Mouse (Mus musculus): ENCODE results near the gene Olfm2. TPM values are rescaled to one million over a fixed set of nuclear protein-coding genes. Genes with fewer than 3 reads are reported as not detected.
A peak's percentile ranks its signal among the peaks of the same experiment; 100 is the strongest.

The Olfm2 gene
- total RNA-seq, 2 experiments from 2014 or later, result 32.0 to 38.5 TPM

DNA sequence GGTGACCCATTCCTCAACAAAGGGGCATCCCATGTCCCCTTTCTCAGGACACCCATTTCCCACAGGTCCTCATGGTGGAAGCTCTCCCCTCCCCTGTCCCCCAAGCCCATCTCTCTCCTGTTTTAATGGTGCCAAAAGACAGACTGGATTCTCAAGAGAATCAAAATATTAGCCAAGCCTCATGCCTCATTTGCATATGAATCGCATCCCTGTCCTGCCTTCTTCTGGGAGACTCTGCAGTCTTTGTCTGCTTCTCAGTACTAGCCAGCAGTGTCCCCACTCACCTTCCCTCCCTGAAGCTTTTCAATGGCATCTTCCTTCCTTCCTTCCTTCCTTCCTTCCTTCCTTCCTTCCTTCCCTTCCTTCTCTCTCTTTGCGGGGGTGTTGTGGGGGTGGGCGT, 1.5 kb upstream of the Olfm2 start:
- DNase-seq (ENCODE audit: low spot score in 2 of 2), result no peak

DNA sequence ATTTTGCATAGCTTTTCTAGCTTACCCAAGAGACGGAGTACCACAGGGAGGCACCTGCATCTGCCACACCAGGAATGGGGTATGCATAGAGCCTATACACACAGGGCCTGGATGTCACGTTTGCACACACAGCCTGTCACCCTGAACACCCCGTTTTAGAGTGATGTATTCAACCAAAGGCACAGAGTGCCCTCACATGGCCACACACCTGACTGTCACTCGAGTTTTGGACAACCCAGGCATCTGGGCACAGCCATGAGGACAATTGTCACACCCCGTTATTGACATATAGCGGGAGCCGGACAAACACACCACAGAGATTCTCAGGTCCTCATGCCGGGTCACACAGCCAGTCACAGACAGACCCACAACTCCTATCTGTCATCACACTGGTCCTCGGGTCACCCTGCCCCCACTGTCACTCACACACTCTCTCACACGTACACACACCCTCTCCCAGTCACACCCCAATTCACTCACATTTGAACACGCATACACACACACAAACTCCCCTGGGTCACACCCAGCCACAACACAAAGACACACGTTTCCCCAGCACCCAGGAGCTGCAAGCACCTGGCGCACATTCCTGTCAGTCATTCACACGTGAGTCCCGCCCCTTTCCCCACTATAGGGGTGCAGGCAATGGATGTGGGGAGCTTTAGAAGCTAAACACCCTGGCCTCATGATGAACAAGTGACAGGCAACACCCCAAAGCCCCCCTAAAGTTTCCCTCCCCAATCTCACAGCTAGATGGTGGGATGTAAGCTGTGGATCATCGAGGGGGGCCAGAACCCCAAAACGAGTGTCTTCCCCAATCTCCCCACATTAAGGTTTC, 801 bp downstream of the Olfm2 start:
- DNase-seq (ENCODE audit: low spot score in 2 of 2), result no peak

DNA sequence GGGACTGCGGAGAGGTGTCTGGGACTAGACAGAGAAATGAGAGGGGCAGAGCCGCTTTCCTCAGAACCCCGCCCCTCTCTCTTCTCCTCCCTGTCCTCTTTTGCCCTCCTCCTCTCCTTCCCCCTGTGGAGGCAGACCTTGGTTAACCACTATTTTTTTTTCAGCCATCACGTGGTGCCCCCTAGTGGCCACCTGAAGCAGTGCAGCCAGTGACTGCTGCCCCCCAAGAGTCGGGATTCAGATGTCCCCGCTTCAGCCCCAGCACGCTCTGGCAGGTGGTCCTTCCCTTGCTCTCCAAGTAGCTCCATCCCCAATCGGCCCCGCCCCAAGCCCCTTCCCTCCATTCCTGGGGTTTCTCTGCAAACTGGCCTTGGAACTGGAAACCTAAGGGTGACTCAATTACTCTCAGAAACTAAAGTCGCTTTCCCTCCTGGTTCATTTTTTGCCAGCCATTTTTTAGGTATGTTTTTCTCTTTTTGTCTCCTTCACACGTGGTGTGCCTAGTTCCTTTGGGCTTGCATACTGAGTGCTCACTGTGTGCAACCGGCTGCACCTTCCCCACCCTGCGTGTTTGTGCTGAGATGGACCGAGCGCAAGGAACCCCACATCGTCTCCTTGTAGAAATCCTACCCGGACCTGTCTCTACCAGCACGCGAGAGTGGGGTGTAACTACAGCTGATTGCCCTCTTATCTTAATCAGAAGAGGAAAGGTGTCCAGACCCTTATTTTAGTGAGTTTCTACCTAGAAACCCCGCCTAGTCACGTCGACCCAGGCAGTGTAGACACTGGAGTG, 2.0 kb downstream of the Olfm2 start:
- DNase-seq (ENCODE audit: low spot score in 2 of 2), result peak in 1 of 2 experiments; percentile 48

DNA sequence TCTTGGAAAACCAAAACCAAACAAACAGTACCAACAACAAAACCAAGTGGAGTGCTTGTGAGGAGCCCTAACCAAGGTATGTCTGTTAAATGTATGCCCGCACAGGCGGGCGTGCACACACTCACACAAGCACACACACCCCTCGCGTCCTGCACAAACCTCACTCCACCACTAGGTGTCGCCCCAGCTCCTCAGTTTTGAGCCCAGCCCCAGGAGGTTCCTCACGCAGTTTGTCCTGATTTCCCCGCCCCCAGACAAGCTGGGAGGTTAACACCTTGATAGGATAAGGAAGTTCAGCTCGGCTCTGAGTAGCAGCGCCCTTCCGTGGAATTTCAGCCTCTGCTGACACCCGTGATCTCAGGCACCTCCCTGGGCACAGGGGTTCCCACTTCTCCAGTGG, 5.7 kb downstream of the Olfm2 start:
- peak; percentile 68 to 88 for DNase-seq (ENCODE audit: low spot score in 2 of 2)

DNA sequence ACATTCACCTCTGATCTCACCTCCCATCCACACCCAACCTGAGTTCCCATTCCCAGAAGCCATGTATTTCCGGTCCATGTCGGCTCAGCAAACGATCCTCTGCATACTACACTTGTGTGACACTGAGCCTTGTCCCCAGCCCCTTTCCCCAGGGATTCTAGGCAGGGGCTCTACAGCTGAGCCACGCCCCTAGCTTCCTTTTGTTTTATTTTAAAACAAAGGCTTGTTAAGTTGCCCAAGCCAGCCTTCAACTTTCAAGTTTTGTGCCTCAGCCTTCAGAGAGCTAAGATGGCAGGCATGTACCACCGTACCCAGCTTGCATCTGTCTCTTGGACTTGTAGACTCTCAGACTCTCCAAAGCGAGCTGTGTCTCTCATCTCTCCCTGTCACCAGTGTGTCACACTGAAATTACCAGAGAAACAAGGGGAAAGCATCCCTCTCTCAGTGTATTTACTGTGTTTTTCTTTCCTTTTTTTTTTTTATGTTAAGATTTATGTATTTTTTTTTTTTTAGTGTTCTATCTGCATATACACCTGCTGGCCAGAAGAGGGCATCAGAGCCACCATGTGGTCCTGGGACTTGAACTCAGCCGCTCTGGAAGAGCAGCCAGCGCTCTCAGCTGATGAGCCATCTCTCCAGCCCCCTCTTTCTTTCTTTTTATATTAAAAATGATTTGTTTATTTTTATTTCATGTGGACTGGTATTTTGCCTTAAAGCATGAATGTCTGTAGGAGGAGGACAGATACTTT, 7.7 kb downstream of the Olfm2 start:
- no peak for DNase-seq (ENCODE audit: low spot score in 2 of 2)

DNA sequence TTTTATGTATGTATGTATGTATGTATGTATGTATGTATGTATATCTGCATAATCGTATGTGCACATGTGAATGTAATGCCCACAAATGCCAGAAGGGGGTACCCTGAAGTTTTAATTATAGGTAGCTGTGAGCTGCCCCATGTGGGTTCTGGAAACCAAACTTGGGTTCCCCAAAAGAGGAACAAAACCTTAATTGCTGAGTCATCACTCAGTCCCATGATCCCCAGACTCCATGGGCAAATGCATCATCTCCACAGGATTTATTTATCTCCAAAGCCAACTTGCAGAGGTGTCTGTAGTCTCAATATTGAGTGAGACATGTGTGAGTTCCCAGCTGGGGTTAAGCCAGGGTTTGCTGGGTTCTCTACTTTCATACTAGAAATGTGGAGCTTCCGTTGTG, 8.9 kb downstream of the Olfm2 start:
- no peak for DNase-seq (ENCODE audit: low spot score in 2 of 2)

DNA sequence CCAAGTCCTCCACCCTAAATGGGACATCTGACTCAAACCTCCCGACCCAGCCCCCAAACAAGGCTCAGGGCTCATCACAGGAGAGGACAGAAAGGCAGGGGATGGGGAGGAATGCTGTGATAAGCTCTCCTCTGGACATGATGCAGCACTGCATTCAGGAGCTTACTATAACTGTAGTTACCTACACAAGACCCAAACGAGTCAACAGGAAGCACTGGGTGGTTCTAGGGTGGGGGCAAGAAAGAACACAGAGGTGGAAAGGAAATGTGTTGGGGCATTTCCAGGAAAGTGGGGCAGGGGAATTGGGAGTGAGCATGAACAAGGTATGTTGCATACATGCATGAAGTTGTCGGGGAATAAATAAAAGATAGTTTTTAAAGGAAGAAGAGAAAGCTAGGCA, 11.5 kb downstream of the Olfm2 start:
- DNase-seq (ENCODE audit: low spot score in 2 of 2), result no peak

DNA sequence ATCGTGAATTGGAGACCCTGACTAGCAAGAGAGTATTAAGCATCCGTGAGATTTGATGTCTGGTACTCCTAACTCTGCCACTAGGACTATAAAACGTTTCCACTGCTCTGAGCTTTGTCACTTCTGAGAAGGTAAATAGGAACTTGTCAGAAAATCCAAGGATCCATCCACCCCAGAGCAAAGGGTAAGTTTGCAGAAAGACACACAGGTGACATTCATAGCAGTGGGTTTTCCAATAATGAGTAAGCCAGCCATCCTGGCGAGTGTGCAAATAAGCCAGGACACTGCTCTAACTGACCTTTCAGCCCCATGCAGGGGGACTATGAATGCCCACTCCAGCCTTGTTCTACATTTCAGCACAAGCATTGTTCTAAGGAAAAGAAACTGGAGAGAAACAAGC, 14.4 kb downstream of the Olfm2 start:
- no peak for DNase-seq (ENCODE audit: low spot score in 2 of 2)

DNA sequence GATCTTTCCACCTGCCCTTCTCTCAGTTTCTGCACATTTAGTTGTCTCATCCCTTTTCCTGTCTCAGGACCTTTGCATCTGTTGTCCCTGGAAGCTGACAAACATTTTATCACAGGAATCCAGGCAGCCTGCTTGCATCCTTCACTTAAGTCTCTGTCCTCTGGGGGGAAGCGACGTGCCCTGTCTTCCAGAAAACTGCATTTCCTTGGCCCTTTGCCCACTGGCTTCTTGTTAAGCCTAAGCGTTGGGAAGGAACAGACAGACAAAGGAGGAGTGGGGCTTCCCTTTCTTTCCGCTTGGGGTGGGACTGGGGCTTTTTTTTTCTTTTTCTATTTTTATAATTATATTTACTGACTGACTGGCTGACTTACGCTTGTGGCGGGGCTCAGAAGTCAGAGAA, 16.7 kb downstream of the Olfm2 start:
- no peak for DNase-seq (ENCODE audit: low spot score in 2 of 2)

DNA sequence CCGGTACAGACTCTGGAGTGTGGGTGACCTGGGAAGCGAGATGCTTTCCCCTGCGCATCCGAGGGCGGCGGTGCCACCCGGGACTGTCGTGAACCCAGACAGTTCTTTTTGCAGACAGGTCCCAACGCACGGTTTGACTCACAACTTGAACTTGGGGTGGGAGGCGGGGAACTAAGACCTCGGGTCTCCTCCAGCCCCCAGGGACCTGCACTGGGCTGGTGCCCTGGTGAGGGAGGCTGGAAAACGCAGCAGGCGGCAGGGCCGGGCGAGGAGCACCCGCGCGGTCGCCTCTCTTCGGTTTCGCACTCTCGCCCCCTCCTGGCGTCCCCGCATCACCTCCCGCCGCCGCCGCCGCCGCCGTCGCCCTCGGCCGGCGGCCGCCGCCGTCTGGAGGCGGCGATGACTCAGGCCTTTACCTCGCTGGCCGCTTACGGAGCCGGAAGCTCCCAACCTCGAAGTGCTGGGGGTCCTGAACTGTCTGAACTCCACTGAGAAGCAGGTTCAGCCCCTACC, 18.5 kb downstream of the Olfm2 start:
- no peak for DNase-seq (ENCODE audit: low spot score in 2 of 2)

DNA sequence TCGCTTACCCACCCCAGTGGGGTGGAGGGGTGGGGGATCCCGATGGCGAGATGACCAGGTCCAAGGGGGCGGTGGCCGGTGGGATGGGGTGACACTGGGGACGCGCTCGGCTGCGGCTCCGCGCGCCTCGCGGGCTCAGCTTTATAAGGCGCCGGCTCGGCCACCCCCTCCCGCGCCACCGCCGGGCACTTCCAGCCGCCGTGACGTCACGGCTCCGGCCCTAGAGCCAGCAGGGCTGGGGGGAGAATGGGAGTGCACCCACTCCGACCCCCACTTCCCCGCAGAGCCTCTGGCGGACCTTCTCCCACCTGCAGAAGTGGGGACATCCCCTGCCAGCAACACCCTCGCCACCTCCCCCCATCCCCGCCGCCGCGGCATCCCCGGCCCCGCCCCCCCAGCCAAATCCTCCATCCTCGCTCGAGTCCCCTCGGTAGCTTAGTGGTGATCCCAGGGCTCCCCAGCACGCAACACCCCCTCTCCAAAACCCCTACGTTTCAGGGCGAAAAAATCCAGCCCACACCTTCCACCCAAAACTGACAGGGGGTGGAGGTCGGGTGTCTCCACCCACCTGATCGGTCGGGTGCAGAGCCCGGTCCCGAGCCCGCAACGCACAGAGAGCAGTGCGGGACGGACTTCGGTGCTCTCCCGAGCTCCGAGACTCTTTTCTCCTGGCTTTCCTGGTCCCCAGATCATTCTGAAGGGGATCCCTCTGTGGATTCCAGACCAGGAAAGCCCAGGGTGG, 19.1 kb downstream of the Olfm2 start:
- DNase-seq (ENCODE audit: low spot score in 2 of 2), result no peak

DNA sequence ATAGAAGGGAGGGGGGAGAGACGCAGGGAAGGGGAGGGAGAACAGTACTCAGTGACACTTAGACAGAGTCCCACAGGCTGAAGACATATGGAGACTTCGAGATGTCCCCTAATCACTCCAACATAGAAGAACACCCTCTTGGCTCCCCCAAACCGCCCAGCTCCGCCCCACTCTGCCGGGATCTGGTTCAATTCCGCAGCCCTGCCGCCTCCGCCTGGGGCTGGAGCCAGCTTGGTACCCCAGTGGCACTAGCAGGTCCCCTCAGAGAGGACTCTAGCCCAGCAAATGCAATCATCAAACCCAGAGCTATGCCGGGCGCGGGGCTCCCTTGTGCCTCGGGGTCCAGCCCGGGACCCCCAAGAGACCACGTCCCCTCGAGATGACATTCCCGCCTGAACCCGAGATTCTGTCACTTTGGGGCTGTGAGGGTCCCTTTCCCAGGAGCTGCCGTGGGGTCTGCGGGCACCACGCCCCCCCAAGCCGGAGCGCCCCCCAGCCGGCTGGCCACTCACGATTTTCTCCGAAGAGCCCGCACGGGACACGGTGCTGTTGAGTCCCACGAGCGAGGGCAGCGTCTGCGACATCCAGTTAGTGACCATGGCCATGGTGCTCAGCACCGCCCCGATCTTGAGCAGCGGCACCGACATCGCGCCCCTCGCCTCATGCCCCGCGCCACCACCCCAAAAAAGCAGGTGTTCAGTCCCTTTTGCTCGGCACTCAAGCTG, 19.9 kb downstream of the Olfm2 start:
- no peak for DNase-seq (ENCODE audit: low spot score in 2 of 2)

DNA sequence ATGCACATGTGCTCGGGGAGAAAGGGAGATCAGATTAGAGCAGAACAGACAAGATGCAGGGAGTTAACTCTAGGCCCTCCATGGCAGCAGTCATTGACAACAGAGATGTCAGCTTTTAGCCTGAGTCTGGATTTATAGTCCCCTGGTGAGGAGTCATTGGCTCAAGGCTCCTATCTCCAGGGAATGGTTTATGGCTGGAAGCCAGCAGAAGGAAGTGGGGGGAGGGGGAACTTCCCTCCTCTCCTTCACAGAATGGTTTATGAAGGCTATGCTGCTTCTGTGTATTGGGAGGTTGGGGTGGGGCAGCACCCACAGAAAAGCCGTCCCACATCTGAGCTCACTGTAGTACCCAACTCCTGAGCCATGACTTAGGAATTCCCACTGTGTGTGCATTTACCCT, 24.6 kb downstream of the Olfm2 start:
- no peak for DNase-seq (ENCODE audit: low spot score in 2 of 2)

DNA sequence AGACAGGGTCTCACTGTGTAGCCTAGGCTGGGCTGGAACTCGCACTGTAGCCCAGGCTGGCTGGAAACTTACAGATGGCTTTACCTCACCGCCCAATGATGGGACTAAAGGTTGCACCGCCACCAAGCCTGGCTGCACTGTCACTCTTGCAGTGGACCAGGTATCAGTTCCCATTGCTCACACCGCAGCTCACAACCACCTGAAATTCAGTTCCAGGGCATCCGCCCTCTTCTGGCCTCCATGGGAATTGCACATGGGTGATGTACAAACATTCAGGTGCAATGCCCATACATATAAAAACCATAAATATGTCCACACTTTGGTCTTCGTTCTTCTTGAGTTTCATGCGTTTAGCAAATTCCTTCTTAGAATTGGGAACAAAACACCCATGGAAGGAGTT, 30.8 kb downstream of the Olfm2 start:
- DNase-seq (ENCODE audit: low spot score in 2 of 2), result no peak

DNA sequence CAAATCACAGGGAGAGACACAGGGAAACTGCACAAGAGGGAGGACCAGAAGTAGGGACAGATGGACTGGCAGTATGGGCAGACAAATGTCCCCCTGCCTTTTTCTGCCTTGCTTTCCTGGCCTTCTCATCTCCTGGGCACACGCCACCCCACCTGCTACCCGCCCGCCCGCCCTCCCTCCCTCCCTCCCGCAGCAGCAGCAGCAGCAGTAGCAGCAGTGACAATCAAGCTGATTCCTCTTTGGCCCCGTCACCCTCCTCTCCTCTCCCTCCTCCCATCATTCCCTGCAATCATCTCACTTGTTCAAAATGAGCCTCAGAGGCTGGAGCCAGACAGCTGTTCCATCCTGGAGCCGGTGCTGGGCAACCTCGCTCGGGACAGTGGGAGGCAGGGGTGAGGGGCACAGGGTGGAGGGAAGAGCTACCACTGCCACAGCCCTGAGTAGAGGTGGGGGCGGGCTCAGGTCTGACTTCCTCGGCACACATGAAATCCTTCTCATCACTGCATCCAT, 32.6 kb downstream of the Olfm2 start:
- DNase-seq (ENCODE audit: low spot score in 2 of 2), result no peak

DNA sequence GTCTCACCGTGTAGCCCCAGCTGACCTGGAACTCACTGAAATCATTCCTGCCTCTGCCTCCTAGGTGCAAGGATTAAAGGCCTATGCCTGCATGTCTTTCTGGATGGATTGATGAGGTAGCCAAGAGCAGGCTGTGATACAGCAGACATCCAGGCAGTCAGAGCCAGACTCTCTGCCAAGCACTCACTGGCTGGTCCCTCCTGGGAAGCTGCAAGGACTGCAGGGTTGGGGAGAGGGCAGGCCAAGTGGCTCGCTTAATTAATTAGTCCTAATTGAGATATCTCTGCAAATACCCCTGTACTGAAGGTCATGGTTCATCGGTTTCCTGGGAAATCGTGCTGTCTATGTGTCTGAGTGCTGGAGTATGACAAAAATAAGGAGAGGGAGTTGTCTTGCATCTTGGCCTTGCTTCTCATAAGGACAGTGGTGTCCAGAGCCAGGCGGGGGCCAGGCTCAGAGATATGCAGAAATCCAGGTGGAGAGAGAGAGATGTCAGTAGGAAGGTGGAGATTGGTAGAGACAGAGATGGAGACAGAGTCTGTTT, 33.1 kb downstream of the Olfm2 start:
- DNase-seq (ENCODE audit: low spot score in 2 of 2), result no peak

DNA sequence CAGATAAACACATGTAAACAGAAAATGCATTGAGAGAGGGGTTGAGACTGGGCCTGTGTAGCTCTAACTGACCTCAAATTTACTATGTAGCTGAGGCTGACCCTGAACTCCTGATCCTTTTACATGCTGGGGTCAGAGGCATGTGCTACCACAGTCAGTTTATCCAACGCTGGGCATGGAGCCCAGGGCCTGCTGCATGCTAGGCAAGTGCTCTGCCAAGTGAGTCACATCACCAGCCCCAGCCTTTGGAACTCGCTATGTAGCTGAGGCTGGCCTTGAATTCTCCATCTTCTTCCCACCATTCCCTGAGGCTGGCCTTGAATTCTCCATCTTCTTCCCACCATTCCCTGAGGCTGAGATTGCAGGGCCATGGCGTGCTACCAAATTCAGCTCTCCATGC, 35.7 kb downstream of the Olfm2 start:
- no peak for DNase-seq (ENCODE audit: low spot score in 2 of 2)

DNA sequence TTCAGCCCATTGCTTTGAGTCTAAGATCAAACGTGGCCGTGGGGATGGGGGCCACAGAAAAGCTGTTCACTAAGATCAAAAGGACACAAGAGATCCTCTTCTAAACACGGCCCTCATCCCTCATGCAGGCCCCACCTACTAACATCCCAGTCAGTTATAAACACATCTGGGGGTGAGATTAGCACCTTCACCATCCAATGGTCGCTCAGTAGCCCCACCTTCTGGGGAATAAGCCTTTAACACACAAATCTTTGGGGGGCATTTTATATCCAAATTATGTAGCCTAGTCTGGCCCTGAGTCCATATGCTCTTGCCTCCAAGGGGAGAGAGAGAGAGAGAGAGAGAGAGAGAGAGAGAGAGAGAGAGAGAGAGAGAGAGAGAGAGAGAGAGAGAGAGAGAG, 40.2 kb downstream of the Olfm2 start:
- no peak for DNase-seq (ENCODE audit: low spot score in 2 of 2)

DNA sequence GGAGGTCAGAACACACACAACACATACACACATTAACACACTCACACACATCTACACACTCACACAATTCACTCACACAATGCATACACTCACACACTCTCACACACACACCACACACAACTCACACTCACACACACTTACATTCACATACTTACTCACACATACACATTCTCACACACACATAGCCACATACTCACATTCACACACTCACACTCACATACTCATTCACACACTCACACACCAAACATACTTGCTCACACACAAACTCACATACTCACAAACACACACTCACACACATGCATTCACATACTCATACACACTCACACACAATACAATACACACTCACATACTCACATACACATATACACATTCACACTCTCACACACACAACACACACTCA, 40.7 kb downstream of the Olfm2 start:
- DNase-seq (ENCODE audit: low spot score in 2 of 2), result no peak
